Mouse (Mus musculus) heart, adult 2 months (tissue): ENCODE results near the gene Synpo2.

Source experiments
- CTCF ChIP-seq: fragments of 200-600 bp; IDR thresholded peaks from 2 replicates; pipeline ENCODE4 v1.8.1; 2022; ENCODE audit warnings: antibody characterized with exemption, mild to moderate bottlenecking, moderate library complexity
- EP300 ChIP-seq: fragments of 200-500 bp; IDR thresholded peaks from 2 replicates; pipeline ENCODE4 v1.6.1; 2011; ENCODE audit warnings: low read depth, low read length, control low read depth; ENCODE audit not compliant: insufficient read depth
- POLR2A ChIP-seq: fragments of 200-500 bp; IDR thresholded peaks from 2 replicates; pipeline ENCODE4 v1.6.1; 2011; ENCODE audit warnings: mild to moderate bottlenecking, low read depth, low read length, control low read depth; ENCODE audit not compliant: insufficient read depth

GRCm38 (mm10) chr3:123227276-123227675 is 8.7 kb downstream of the Synpo2 start:
- TF ChIP-seq CTCF (no peak), POLR2A (no peak), EP300 (no peak)
